Mouse (Mus musculus) limb, embryonic 12.5 days (tissue): ENCODE measurements at regions not wholly inside any gene's neighbourhood (a gene's known extent, or its start where the extent isn't known, plus 50 kb on each side); places are given as distances from the start of the nearest gene placed in this dataset.

ENCODE experiments used
- ATAC-seq: fragments of 200-750 bp; cut with Nextera tagmentation; 2 replicates; pipeline ENCODE4 v1.8.0; 2017; ENCODE audit warnings: low read depth, moderate TSS enrichment; ENCODE audit not compliant: insufficient number of reproducible peaks, insufficient read depth, low FRiP score, low TSS enrichment
- H3K27ac ChIP-seq: fragments of 300-500 bp; sonication (generic); 2 replicates; pipeline ENCODE4 v1.5.1; 2016; ENCODE audit warnings: mild to moderate bottlenecking, moderate library complexity
- H3K27me3 ChIP-seq: fragments of 300-500 bp; sonication (generic); 2 replicates; pipeline ENCODE4 v1.6.1; 2016; ENCODE audit warnings: mild to moderate bottlenecking, moderate library complexity
- H3K36me3 ChIP-seq: fragments of 300-500 bp; sonication (generic); 2 replicates; pipeline ENCODE4 v1.6.1; 2016; ENCODE audit warnings: mild to moderate bottlenecking, moderate library complexity
- H3K4me1 ChIP-seq: fragments of 300-500 bp; sonication (generic); replicated peaks from 2 replicates; pipeline ENCODE4 v1.6.1; 2016
- H3K4me2 ChIP-seq: fragments of 300-500 bp; sonication (generic); 2 replicates; pipeline ENCODE4 v1.6.1; 2016; ENCODE audit warnings: mild to moderate bottlenecking, moderate library complexity
- H3K4me3 ChIP-seq: fragments of 300-500 bp; sonication (generic); replicated peaks from 2 replicates; pipeline ENCODE4 v1.5.1; 2016; ENCODE audit warnings: mild to moderate bottlenecking
- H3K9ac ChIP-seq: fragments of 300-500 bp; sonication (generic); replicated peaks from 2 replicates; pipeline ENCODE4 v1.6.1; 2016; ENCODE audit warnings: mild to moderate bottlenecking, moderate library complexity
- H3K9me3 ChIP-seq: fragments of 300-500 bp; sonication (generic); 2 replicates; pipeline ENCODE4 v1.6.1; 2016; ENCODE audit warnings: mild to moderate bottlenecking, moderate library complexity
- WGBS: fragments of 180-500 bp; shearing (Covaris S2); methylation state at CpG from one replicate; pipeline ENCODE4 v1.1.7; 2016; 5-methylcytosine and 5-hydroxymethylcytosine counted together

- H3K9me3 ChIP-seq = no peaks in the 10 kb centered on the region
- H3K4me2 ChIP-seq = no peak overlapping the region
- 0 out of 2 replicates have a peak overlapping the region, but pooled peaks have one; percentile 45 for H3K27ac ChIP-seq
- peaks cover 7% of the 10 kb centered on the region for H3K4me1 ChIP-seq
- 61% methylated on average over 4 of the region's 4 CpGs for WGBS
- no peak for ATAC-seq
- H3K36me3 ChIP-seq = no peaks in the 10 kb centered on the region
- H3K4me3 ChIP-seq = no peak overlapping the region
- no peaks in the 10 kb centered on the region for H3K27me3 ChIP-seq
- no peak overlapping the region for H3K9ac ChIP-seq
Observed at GRCm38 (mm10) chr2:170233426-170233825, 85.5 kb upstream of the Zfp217 start.

DNA sequence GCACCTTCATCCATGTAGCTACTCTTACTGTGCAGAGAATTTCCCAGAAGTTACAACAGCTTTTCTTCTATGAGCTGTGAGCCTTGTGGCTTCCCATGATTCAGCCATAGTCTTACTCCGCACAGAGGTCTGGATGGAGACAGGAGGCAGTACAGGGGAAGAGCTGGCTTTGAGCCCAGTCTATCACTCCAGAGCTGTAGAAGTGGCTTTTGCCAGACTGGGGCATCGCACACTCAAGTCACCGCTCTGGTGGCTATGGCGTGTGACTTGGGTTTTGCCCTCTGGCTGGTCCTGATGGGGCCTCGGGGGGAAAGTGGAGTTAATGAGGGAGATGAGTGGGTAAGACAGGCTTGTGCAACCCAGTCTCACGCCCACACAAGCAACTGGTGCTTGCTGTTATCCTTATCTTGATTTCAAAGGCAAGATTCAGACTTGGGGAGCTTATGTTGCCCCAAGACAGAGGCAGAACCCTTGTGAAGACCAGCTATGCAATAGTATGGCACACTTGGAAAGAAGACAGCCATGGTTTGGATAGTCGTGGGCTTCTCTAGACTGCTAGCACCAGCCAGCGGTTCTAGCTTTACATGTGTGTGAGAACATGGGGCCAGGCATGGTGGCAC is 81.7 kb upstream of the Zfp217 start:
- H3K4me3 ChIP-seq = no peak overlapping the region
- no peaks in the 10 kb centered on the region for H3K36me3 ChIP-seq
- H3K27me3 ChIP-seq = no peaks in the 10 kb centered on the region
- no peaks in the 10 kb centered on the region for H3K9me3 ChIP-seq
- no peak overlapping the region for H3K27ac ChIP-seq
- H3K9ac ChIP-seq = no peak overlapping the region
- no peaks in the 10 kb centered on the region; the same call in 1 of the 2 replicates for H3K4me1 ChIP-seq
- 90% methylated on average over 8 of the region's 8 CpGs for WGBS
- no peak overlapping the region for H3K4me2 ChIP-seq
- ATAC-seq = no peak

DNA sequence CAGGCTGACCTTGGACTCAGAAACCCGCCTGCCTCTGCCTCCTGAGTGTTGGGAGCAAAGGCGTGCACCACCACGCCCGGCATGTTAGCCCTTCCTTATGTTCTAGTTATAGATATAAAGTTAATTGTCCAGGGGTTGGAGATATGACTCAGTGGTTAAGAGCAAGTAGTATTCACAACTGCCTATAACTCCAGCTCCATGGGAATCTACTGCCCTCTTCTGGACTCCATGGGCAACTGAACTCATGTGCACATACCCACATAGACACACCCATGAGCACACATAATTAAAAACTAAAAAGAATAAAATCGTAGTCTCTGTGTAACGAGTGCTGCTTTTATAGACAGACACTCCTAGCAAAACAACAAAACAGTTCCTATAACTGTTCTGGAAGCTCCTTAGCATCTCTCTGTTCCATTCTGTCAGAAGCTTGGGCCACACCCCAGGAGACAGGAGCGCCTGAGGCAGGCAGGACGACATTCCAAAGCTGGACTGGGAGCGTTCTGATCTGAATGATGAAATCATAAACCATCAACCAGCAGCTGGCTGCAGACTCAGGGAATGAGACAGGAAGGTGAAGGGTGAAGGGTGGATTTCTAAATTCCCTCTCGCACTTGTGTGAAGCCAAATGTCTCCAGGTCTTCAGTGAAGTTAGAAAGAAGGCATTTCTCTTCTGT is 80.6 kb upstream of the Zfp217 start:
- peaks cover under 1% of the 10 kb centered on the region; the same call in 1 of the 2 replicates for H3K4me1 ChIP-seq
- no peaks in the 10 kb centered on the region for H3K9me3 ChIP-seq
- WGBS = 91% methylated on average over 10 of the region's 10 CpGs
- no peaks in the 10 kb centered on the region for H3K36me3 ChIP-seq
- no peak overlapping the region for H3K4me3 ChIP-seq
- H3K9ac ChIP-seq = no peak overlapping the region
- no peaks in the 10 kb centered on the region for H3K27me3 ChIP-seq
- no peak overlapping the region for H3K27ac ChIP-seq
- ATAC-seq = no peak
- H3K4me2 ChIP-seq = no peak overlapping the region

DNA sequence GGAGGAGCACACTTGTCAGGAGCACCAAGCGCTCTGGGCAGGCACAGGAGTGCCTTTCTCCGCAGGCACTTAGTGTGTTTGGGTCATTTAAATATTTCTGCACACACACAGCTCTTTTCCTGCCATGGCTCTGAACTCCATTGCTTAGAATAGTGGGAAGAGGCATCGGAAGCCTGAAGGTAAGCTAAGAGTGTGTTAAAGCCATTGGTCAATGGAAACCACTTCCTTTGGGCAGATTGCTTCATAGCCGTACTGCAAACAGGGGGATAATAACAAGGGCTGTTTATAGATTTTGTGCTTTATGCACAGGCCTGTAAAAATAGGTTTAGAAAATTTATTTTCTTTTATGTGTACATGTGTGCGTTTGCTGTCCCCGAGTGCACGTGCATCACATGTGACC is 76.0 kb upstream of the Zfp217 start:
- Histone ChIP-seq H3K27ac (peak overlapping the region; percentile 31; the same call in 1 of the 2 replicates), H3K9ac (no peak overlapping the region), H3K27me3 (no peaks in the 10 kb centered on the region; the same call in 1 of the 2 replicates), H3K4me3 (no peak overlapping the region), H3K9me3 (no peaks in the 10 kb centered on the region), H3K4me2 (no peak overlapping the region), H3K36me3 (no peaks in the 10 kb centered on the region), H3K4me1 (peaks cover 44% of the 10 kb centered on the region)
- 78% methylated on average over 7 of the region's 7 CpGs for WGBS
- ATAC-seq = no peak

DNA sequence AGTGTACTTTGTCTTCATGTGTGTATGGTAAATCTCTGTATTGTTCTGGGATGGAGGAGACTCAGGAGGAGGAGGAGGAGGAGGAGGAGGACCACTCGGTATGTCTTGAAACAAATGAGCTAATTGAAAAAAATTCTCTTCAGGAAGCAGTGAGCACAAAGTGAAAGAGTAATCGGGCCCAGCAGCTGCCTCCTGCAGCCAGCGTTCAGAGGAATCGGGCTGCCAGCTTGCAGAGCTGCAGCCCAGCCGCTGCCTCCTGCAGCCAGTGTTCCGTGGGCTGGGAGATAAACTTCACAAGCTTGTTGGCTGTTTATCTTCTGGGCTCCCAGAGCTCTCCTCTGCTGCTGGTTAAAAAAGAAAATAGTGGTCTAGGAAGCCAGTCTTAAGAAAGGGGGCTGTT is 74.9 kb upstream of the Zfp217 start:
- Histone ChIP-seq H3K27ac (0 out of 2 replicates have a peak overlapping the region, but pooled peaks have one; percentile 3), H3K4me3 (no peak overlapping the region), H3K4me1 (peaks cover 52% of the 10 kb centered on the region), H3K36me3 (no peaks in the 10 kb centered on the region), H3K9ac (no peak overlapping the region), H3K9me3 (no peaks in the 10 kb centered on the region), H3K27me3 (no peaks in the 10 kb centered on the region; the same call in 1 of the 2 replicates), H3K4me2 (peak overlapping the region; percentile 38)
- WGBS = under 1% methylated on average over 6 of the region's 6 CpGs
- no peak for ATAC-seq

DNA sequence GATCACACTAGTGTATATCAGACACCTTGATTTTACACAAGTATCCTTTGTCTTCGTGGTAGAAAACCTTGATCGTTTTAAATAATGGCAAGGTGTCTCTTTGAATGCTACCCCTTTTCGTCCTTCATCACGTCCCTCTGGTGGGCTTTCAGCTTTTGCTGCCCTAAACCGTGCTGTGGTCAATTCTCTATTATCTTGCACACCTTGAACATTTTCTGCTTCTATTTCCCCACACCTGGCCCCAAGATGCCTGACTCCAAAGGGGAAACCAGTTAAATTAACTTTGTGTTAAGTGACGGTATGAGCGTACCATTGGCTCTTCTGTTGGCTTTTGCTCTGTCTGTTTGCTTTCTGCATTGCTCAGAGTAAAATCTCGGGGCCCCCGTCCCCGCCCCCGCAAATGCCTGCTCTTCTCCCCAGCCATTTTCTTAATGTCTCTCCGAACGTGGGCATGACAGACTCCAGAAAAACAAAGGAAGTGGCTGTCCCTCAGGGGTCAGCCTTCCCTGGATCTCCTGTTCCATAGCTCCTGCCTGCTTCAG is 74.2 kb upstream of the Zfp217 start:
- ATAC-seq = no peak
- H3K9ac ChIP-seq = no peak overlapping the region
- no peaks in the 10 kb centered on the region for H3K9me3 ChIP-seq
- WGBS = 13% methylated on average over 13 of the region's 13 CpGs
- peaks cover 52% of the 10 kb centered on the region for H3K4me1 ChIP-seq
- H3K4me2 ChIP-seq = peak overlapping the region; percentile 38
- H3K27ac ChIP-seq = no peak overlapping the region
- H3K36me3 ChIP-seq = no peaks in the 10 kb centered on the region
- no peak overlapping the region; the same call in 1 of the 2 replicates for H3K4me3 ChIP-seq
- H3K27me3 ChIP-seq = no peaks in the 10 kb centered on the region; the same call in 1 of the 2 replicates

DNA sequence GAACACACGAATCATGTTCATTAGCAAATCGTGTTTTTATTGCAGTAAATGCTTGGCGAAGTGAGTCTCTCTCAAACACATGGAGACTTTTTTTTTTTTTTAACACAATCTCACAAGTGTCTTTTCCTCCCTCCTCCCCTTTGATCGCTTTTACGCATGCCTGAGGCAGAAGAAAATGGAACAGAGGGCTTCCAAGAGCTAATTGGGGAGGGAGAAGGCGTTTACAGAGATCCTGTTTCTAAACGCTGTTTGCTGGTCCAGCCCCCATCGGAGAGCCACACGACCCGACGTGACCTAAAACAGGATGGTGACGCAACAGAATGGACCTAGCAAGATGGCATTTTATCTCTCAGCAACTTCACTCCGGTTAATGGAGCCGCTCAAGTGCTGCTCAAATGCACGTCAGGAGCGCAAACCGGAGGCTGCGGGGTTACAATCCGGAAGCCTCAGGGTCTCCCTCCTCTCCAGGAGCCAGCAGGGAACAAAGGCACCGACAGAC is 73.0 kb upstream of the Zfp217 start:
- WGBS = under 1% methylated on average over 20 of the region's 20 CpGs
- peaks cover 52% of the 10 kb centered on the region for H3K4me1 ChIP-seq

GRCm38 (mm10) chr2:170220443-170220842 is 72.5 kb upstream of the Zfp217 start:
- WGBS = 2% methylated on average over 11 of the region's 11 CpGs
- Histone ChIP-seq H3K4me2 (peak overlapping the region; percentile 65), H3K27me3 (no peaks in the 10 kb centered on the region; the same call in 1 of the 2 replicates), H3K27ac (peak overlapping the region; percentile 13; the same call in 1 of the 2 replicates), H3K9ac (no peak overlapping the region), H3K4me1 (peaks cover 52% of the 10 kb centered on the region), H3K4me3 (peak overlapping the region; percentile 37), H3K36me3 (no peaks in the 10 kb centered on the region), H3K9me3 (no peaks in the 10 kb centered on the region)
- no peak for ATAC-seq

More for the DNA sequence above, 73.0 kb upstream of the Zfp217 start:
- H3K9me3 ChIP-seq = no peaks in the 10 kb centered on the region
- H3K27ac ChIP-seq = no peak overlapping the region
- 0 out of 2 replicates have a peak overlapping the region, but pooled peaks have one; percentile 34 for H3K9ac ChIP-seq
- peak overlapping the region; percentile 65 for H3K4me2 ChIP-seq
- no peaks in the 10 kb centered on the region; the same call in 1 of the 2 replicates for H3K27me3 ChIP-seq
- H3K36me3 ChIP-seq = no peaks in the 10 kb centered on the region
- H3K4me3 ChIP-seq = peak overlapping the region; percentile 37
- ATAC-seq = no peak

- no peak for ATAC-seq
- Histone ChIP-seq H3K9ac (peak overlapping the region; percentile 48), H3K36me3 (no peaks in the 10 kb centered on the region), H3K27me3 (no peaks in the 10 kb centered on the region; the same call in 1 of the 2 replicates), H3K4me2 (peak overlapping the region; percentile 65), H3K9me3 (peaks cover 5% of the 10 kb centered on the region), H3K4me3 (peak overlapping the region; percentile 37), H3K27ac (peak overlapping the region; percentile 73; the same call in 1 of the 2 replicates), H3K4me1 (peaks cover 52% of the 10 kb centered on the region)
- WGBS = 1% methylated on average over 20 of the region's 20 CpGs
Observed at GRCm38 (mm10) chr2:170219611-170220401, 71.9 kb upstream of the Zfp217 start.

DNA sequence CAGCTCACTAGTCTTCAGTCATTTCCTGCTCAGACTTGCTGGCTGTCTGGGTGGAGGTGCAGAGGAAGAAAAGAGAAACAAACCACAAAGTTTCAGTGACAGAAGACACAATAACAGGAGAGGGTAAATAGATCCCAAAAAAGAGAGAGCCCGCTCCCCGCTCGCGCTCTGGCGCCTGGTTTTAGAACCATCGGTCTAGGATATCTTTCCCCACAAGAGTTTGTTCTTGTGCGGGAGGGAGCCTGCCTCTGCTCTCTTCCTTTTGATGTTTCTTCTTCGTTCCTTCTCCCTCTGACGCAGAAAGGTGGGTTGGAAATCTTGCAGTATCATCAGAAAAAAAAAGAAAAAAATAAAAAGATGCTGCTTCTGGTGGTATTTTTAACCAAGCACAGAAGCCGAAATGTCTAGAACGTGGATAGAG is 71.3 kb upstream of the Zfp217 start:
- H3K27me3 ChIP-seq = no peaks in the 10 kb centered on the region; the same call in 1 of the 2 replicates
- ATAC-seq = no peak
- no peaks in the 10 kb centered on the region for H3K36me3 ChIP-seq
- H3K4me2 ChIP-seq = peak overlapping the region; percentile 65
- peaks cover 6% of the 10 kb centered on the region for H3K9me3 ChIP-seq
- H3K4me1 ChIP-seq = peaks cover 52% of the 10 kb centered on the region
- peak overlapping the region; percentile 48 for H3K9ac ChIP-seq
- H3K4me3 ChIP-seq = peak overlapping the region; percentile 37
- peak overlapping the region; percentile 73; the same call in 1 of the 2 replicates for H3K27ac ChIP-seq
- WGBS = 1% methylated on average over 11 of the region's 11 CpGs
